In genomic region chr1:90513442-90514070, GRCm38 (mm10) we compare ENCODE assay signal across 15 mouse cellular contexts.
"Had no signal": no experiment of that assay in that cellular context is flagged by ENCODE, and none has a peak within 500 bp of the region (broad histone marks: within the 10 kb centered on the region; RNA-seq: fewer than 3 reads in every experiment).

No protein-coding gene starts in this region.

- H3K36me3 ChIP-seq: limb, embryonic 12.5 days; limb, embryonic 15.5 days; midbrain, embryonic 13.5 days; stomach, embryonic 15.5 days had no signal

- H3K9ac ChIP-seq: limb, embryonic 12.5 days; limb, embryonic 15.5 days; liver, embryonic 14.5 days; liver, postnatal 0 days; lung, embryonic 14.5 days; midbrain, embryonic 13.5 days; stomach, embryonic 15.5 days had no signal

- H3K27me3 ChIP-seq: limb, embryonic 15.5 days; midbrain, embryonic 13.5 days; stomach, embryonic 15.5 days had no signal

- H3K4me1 ChIP-seq: stomach, embryonic 15.5 days had no signal

- H3K4me3 ChIP-seq: limb, embryonic 12.5 days; limb, embryonic 15.5 days; midbrain, embryonic 13.5 days; stomach, embryonic 15.5 days had no signal

- H3K9me3 ChIP-seq: limb, embryonic 12.5 days; limb, embryonic 15.5 days; midbrain, embryonic 13.5 days; stomach, embryonic 15.5 days had no signal

- H3K27ac ChIP-seq: limb, embryonic 12.5 days; limb, embryonic 15.5 days; liver, embryonic 14.5 days; macrophage; midbrain, embryonic 13.5 days; stomach, embryonic 15.5 days had no signal

- H3K4me2 ChIP-seq: limb, embryonic 12.5 days; limb, embryonic 15.5 days; liver, embryonic 11.5 days; lung, embryonic 14.5 days; midbrain, embryonic 13.5 days; stomach, embryonic 15.5 days had no signal

- ATAC-seq: intestine, embryonic 16.5 days; liver, postnatal 0 days; lung, postnatal 0 days; midbrain, embryonic 13.5 days had no signal

- DNase-seq: kidney, adult 18-20 months; kidney, postnatal 14 days; left cerebral cortex, postnatal 4 days; liver, postnatal 0 days; lung, embryonic 14.5 days; thymus, postnatal 25 days had no signal
